Mouse (Mus musculus) small intestine, adult 2 months (tissue): ENCODE measurements at regions not wholly inside any gene's neighbourhood (a gene's known extent, or its start where the extent isn't known, plus 50 kb on each side); places are given as distances from the start of the nearest gene placed in this dataset.
A peak's percentile ranks its signal among the peaks of the same experiment; 100 is the strongest.

Experiments
- CTCF ChIP-seq: fragments of 200-500 bp; IDR thresholded peaks from 2 replicates; pipeline ENCODE4 v1.5.1; 2012; ENCODE audit warnings: low read depth, mild to moderate bottlenecking, control low read depth, inconsistent platforms, low read length, moderate library complexity, mixed read lengths; ENCODE audit not compliant: insufficient replicate concordance, insufficient read length; ENCODE audit errors: extremely low read depth
- POLR2A ChIP-seq: fragments of 200-500 bp; IDR thresholded peaks from 2 replicates; pipeline ENCODE4 v1.6.1; 2012; ENCODE audit warnings: low read depth, mild to moderate bottlenecking, control low read depth, inconsistent platforms, low read length, moderate library complexity

DNA sequence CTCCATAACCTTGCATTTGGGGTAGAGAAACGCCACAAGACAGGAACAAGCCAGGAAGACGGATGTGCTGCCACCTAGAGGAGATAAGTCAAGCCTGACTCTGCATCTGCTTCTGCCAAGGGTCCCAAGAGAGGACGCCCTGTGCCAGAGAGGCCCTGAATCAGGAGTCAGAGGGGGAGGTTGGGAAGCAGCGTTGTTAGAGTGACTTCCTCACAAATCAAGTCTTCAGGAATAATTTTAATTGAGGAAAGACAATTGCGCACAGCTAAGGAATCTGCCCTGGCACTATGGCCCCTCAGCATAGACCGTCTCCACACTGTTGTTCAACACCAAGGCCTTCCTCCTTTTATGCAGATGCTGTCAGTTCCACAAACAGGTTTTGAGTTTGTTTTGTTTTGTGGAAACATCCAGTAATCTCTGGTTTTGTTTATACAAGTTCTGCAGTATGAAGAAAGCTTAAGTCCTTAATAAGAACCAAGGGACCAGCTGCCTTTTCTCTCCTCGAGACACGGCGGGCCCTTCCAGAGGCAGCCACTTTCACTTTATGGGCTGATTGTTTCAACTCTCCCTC is 187.9 kb upstream of the Il12b start:
- no peak for TF ChIP-seq POLR2A
- peak; percentile 40; the same call in 1 of the 2 replicates for TF ChIP-seq CTCF
